Mouse (Mus musculus) cerebellum, adult 18-20 months (tissue): Measurements from ENCODE around the gene Arsg.

Experiments used
- DNase-seq, 2 experiments: peaks; one replicate each; pipeline ENCODE4 v3.0.0; 2021

The Arsg gene

DNA sequence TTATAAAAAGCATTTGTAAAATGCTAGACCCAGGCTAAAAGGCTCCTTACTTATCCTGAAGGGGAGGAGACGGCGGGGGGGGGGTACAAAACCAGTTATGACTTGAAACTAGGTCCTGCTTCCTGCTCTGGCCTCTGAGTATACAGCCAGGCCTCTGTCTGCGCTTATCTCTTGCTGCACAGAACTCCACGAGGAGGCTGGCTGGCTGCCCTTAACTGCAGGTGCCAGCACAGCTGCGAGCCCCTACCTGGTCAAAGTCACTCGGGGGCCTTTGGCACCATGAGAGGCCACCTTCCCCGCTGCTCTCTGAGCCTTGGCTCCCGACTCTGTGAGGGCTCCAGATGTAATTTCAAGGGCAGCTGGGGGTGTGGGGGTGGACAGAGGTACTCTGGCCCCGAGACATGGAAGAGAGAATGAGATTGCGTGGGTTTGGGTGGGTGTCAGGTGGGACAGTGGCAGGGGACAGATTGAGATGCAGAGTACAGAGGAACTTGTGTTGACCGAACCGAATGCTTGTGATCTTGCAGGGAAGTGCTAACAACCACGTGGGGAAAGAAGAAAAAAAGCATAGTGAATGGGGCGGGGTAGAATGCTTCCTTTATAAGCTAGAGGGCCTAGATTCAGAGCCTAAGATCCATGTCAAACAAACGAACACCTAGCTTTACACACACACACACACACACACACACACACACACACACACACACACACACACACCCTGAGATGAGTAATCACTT, 114.6 kb downstream of the Arsg start:
- DNase-seq: no peak

- no peak for DNase-seq
Measured at GRCm38 (mm10) chr11:109590012-109590411, 116.8 kb downstream of the Arsg start.

DNA sequence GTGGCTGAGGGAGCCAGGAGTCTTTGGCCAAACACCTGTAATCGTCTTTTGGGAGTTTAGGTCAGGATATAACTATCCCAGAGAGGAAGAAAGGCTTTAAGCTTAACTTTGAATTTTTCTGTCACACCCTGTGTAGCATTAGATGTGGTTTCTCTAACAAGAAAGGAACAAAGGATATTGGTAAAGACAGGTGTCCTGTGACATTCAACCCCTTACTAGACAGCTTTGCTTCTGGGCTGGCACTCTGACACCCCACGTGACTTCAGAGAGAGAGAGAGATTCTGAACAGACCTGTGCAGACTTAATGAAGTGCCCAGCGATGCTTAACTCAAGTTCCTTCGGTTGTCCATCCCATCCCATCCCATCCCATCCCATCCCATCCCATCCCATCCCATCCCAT, 118.3 kb downstream of the Arsg start:
- DNase-seq: no peak

- DNase-seq: no peak
Measured at GRCm38 (mm10) chr11:109593200-109593981, 120.2 kb downstream of the Arsg start.

DNA sequence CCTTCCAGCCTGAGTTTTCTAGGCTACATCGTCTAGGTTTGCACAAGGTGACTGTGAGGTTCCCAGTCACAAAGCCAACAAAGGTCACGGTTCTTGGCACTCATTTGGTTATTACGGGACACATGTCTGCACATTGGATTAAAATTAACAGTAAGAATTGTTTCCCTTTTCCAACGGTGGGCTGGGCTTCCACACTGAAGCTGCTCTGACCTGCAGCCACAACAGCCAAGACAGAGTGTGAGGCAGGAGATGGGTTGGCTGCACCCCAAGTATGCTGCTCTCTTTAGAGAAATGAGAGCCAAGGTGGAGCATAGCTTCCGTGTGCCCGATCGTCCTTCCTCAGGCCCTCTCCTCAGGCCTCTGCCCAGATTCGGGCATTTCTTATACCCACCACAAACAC, 121.6 kb downstream of the Arsg start:
- DNase-seq: no peak

DNA sequence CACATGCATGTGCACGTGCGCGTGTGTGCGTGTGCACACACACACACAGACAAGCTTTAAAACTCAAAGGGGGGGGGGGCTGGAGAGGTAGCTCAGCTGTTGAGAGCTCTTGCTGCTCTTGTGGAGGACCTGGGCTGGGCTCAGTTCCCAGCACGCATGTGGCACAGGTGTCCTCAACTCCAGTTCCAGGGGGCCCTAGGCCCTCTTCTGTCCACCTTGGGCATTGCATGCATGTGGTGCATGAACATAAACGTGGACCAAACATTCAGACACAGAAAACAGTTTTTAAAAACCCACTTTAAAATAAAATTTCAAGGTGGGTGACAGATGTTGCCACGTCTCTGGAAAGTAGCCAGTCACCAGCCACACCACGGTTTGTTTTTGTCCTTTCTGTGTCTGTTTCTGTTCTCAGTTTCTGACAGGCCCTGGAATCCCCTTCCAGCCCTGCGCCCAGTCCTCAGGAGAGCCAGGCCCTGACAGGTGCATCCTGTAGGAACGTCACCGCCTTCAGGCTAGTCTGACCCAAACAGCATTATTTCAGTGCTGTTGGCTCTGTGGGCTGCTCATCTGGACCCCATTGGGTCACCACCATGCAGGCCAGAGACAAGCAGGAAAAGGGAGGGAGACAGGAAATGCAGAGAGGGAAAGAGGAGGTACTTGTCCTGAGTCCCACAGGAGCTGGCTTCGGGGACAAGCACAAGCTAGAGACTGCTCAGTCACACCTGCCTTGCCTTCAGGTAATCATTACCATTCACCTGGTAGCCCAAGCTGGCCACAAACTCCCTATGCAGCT, 125.8 kb downstream of the Arsg start:
- no peak for DNase-seq

GRCm38 (mm10) chr11:109607600-109607999, 134.4 kb downstream of the Arsg start:
- DNase-seq: no peak

GRCm38 (mm10) chr11:109608976-109609625, 135.9 kb downstream of the Arsg start:
- no peak for DNase-seq

DNA sequence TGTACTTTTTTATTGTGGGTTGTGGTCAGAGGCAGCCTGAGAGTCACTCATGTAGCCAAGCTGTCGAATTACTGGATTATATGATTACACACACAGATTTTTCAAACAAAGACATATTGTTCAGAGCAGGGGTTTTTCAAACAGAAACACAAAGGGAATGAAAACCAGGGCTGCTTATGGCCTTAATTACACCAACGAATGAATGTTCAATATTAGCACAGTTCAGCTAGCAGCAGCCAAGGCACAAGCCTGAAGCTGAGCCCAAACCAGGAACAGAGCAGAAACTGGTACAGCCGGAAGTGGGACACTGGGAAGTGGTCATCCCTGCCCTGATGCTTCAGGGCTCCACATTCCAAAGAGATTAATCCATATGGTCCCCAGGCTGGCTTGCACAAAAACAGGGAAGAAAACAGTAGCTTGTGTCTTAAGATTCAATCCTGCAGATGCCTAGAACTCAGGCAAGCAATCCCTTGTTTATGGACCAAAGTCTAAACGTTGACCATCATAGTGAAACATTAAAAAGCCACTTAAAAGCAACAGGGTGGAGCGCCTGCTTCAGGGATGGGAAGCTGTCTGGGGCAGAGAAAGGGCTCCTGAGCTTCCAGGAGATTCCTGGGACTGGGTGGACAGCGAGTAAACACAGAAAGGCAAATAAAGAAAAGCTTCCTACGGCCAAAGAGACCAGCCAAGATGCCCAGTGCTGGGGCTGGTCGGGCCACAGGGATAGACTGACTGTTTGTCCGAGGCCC, 137.0 kb downstream of the Arsg start:
- peak; percentile 18 to 26 for DNase-seq

DNA sequence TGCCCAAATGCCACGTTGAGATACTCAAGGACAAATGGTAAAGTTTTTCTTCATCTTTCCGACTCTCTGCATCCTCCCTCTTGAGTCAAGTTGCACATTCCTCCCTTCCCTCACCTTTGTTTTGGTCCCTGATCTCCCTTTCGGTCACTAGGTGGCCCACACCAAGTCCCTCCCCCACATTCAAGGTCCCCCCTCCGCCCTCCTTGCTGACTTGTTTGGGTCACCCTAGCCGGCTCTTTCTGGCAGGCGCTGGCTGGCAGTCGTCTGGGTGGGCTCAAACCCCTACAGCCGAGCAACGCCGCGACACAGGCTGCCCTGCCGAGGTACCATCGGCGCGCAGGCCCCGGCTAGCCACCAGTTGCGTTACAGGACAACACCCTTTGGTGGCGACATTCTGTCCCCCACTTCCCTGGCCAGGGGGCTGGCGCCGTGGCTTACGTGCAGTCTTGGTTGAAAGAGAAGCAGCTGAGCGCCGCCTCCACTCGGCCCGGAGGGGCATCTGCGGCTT, 137.7 kb downstream of the Arsg start:
- no peak for DNase-seq

DNA sequence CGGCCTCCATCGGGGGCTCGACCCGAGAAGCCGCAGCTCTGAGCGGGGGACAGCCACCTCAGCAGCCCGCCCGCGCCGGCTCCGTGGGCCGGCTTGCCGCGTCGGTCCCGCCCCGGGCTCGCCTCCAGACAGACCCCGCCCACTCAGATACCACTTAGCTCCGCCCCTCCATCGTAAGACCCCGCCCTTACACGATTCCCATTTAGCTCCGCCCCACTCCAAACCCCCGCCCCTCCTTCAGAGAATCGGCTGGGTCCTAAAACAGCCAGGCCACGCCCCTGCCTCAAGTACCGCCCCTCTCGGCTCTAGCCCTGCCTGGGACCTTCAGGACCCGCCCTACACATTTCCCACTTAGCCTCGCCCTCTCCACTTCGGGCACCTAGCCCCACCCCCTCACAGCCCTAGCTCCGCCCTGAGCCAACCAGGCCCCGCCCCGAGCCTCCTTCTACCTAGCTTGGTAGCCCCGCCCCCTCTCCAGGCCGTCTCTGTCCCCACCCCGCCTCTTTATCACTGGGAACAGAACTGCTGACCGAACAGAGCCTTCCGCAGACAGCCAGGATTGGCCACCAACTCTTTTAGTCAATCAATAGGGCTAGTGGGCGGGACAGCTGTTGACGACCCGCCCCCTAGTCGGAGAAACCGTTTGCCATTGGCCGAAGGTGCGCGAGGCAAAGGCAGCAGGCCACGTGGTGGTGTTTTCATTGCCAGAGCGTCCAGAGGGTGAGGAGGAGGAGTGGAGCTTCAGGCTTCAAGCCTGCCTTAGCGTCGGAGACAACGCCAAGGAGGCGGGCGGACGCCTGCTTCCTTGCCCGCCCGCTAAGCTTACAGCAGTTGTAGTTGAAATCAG, 138.4 kb downstream of the Arsg start, which contains the start of gene Wipi1:
Gene Wipi1, minus strand, starts transcription at position 665 of the 847 bp plus-strand sequence.
- DNase-seq: peak; percentile 97 to 98

DNA sequence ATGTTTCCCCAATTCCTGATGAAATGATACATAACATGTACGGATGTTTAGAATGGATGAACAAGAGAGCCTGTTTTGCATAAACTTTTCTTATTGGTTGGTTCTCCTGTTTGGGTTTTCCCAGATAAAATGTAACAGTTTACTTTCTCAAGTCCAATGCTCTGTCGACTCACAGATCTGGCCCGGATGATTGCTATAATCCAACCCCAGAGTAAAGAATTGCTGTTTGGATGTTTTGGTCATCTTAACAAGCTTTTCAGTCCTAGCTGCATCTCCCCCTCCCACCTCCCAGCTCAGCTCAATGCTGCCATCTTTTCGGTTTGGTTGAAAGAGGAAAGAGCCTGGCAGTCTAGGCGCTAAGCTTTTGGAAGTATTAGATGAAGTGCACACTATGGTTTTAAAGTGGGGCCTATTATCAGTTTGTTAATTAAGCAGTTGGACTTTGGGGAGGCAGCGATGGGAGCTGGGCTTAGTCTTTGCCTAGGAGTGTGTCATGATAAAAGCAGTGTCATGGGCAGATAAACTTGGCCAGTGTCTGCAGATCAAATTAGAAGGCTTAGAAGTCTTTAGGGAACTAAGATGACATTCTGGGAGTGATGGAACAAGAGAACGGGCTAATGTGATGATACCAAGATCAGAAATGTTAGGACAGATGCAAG, 139.8 kb downstream of the Arsg start:
- DNase-seq: no peak

GRCm38 (mm10) chr11:109615286-109615685, 142.1 kb downstream of the Arsg start:
- DNase-seq: no peak

DNA sequence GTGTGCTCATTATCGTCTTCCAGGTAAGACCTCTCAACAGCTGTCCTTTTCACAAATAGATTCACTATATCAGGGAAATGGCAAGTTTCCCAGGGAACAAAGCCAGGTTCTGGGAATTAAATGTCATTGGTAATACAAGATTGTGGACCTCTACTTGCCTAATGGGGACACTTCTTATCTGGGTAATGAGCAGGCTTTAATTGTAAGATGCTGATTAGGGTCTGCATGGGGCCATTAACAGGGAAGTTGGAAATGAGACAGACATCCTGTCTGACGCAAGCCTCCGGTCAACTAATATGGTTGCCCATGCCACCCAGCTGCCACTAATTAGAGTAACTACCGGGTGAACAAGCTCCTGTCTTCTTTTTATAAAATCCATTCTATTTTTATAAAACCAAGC, 143.2 kb downstream of the Arsg start:
- no peak for DNase-seq

GRCm38 (mm10) chr11:109616766-109617165, 143.6 kb downstream of the Arsg start:
- no peak for DNase-seq

DNA sequence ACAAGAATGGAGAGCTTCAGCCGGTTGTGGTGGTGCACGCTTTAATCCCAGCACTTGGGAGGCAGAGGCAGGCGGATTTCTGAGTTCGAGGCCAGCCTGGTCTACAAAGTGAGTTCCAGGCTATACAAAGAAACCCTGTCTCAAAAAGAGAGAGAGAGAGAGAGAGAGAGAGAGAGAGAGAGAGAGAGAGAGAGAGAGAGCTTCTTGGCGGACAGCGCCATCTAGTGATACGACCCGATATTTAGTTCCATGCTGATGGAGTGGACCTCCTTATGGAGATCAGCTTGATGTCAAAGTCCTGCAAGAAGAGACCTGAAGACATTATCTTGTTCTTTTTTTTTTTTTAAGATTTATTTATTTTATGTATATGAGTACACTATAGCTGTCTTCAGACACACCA, 145.9 kb downstream of the Arsg start:
- peak; percentile 65 to 72 for DNase-seq

DNA sequence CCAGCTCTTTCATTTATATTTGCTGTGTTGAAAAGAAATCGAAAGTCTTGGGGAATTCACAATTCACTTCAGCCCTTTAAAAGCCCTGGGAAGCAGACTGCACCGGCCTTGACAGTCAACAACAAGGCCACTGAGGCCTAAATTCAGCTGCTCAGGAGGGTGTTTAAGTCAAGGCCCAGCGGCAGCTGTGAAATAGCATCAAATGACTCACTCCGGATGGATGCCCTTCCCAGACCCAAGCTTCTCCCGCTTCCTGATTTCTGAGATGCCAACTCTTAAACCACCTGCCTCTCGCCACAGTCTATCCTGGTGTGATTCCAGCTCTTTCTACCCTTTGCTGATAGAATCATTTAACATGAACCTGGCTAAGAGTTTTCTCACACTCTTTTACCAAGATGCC, 147.2 kb downstream of the Arsg start:
- no peak for DNase-seq

DNA sequence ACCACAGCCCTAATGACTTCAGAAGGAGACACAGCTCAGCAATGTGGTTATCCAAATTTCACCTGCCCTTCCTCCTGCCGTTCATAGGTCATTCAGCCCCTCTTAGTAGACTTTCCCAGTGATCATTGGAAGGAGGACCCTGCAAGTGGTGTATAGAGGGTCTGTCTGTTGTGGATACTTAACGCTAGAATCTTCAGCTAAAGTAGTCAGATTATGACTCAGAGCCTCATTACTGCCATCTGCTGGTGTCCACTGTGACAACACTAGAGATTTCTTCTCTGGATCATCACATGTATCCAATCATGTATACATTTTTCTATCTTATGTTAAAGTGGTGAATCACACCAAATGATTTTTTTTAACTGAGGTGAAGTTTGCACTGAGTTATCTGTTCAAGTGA, 148.0 kb downstream of the Arsg start:
- peak; percentile 70 to 74 for DNase-seq

GRCm38 (mm10) chr11:109622518-109623037, 149.4 kb downstream of the Arsg start:
- DNase-seq: no peak
